Mouse (Mus musculus) heart, embryonic 12.5 days (tissue): ENCODE measurements around the gene Gins1. TPM values are rescaled to one million over a fixed set of nuclear protein-coding genes. Genes with fewer than 3 reads are reported as not detected.
"Not testable (repeated sequence)": the region's sequence is repeated elsewhere in the genome, so short reads cannot be mapped to it uniquely, and the experiment has no call there.

Experiments
- ATAC-seq: fragments of 200-750 bp; cut with Nextera tagmentation; 2 replicates; pipeline ENCODE4 v1.8.0; 2017; ENCODE audit warnings: moderate TSS enrichment, moderate library complexity; ENCODE audit not compliant: insufficient number of reproducible peaks, low FRiP score
- H3K27ac ChIP-seq: fragments of 300-500 bp; sonication (generic); 2 replicates; pipeline ENCODE4 v1.5.1; 2016; ENCODE audit warnings: mild to moderate bottlenecking, moderate library complexity; ENCODE audit not compliant: poor library complexity, severe bottlenecking
- H3K27me3 ChIP-seq: fragments of 300-500 bp; sonication (generic); replicated peaks from 2 replicates; pipeline ENCODE4 v1.6.1; 2016; ENCODE audit warnings: mild to moderate bottlenecking, moderate library complexity
- H3K36me3 ChIP-seq: fragments of 300-500 bp; sonication (generic); 2 replicates; pipeline ENCODE4 v1.6.1; 2016; ENCODE audit warnings: mild to moderate bottlenecking, moderate library complexity
- H3K4me1 ChIP-seq: fragments of 300-500 bp; sonication (generic); replicated peaks from 2 replicates; pipeline ENCODE4 v1.6.1; 2016; ENCODE audit warnings: mild to moderate bottlenecking
- H3K4me2 ChIP-seq: fragments of 300-500 bp; sonication (generic); 2 replicates; pipeline ENCODE4 v1.6.1; 2016; ENCODE audit warnings: mild to moderate bottlenecking, moderate library complexity
- H3K4me3 ChIP-seq: fragments of 300-500 bp; sonication (generic); 2 replicates; pipeline ENCODE4 v1.5.1; 2016; ENCODE audit warnings: mild to moderate bottlenecking
- H3K9ac ChIP-seq: fragments of 300-500 bp; sonication (generic); 2 replicates; pipeline ENCODE4 v1.6.1; 2016; ENCODE audit warnings: mild to moderate bottlenecking, moderate library complexity
- H3K9me3 ChIP-seq: fragments of 300-500 bp; sonication (generic); replicated peaks from 2 replicates; pipeline ENCODE4 v1.6.1; 2016; ENCODE audit warnings: mild to moderate bottlenecking, moderate library complexity
- WGBS: fragments of 180-500 bp; shearing (Covaris S2); methylation state at CpG from one replicate; pipeline ENCODE4 v1.1.7; 2016; 5-methylcytosine and 5-hydroxymethylcytosine counted together
- polyA plus RNA-seq: library from polyadenylated mRNA; unstranded; fragments of >200 nt; fragmentation: Nextera tagmentation; extraction: Ambion mirVana; gene quantifications from 2 replicates; pipeline ENCODE4 v1.2.1, GENCODE M21; 2016

The Gins1 gene
- polyA plus RNA-seq, 1 experiment from 2014 or later, result 34.2 TPM

- 46% methylated on average over 3 of the region's 3 CpGs for WGBS
- H3K27me3 ChIP-seq, result no peaks in the 10 kb centered on the region
- no peaks in the 10 kb centered on the region for H3K4me1 ChIP-seq
- no peaks in the 10 kb centered on the region for H3K9me3 ChIP-seq
- no peak overlapping the region for H3K27ac ChIP-seq
- H3K4me3 ChIP-seq, result no peak overlapping the region
- ATAC-seq, result no peak
- H3K9ac ChIP-seq, result no peak overlapping the region
- H3K4me2 ChIP-seq, result no peak overlapping the region
- peaks cover 49% of the 10 kb centered on the region for H3K36me3 ChIP-seq
Measured at GRCm38 (mm10) chr2:150930806-150931205, 25.6 kb downstream of the Gins1 start.

GRCm38 (mm10) chr2:150933482-150933881 lies 28.3 kb downstream of the Gins1 start:
- Histone ChIP-seq H3K9me3 (no peaks in the 10 kb centered on the region), H3K27me3 (no peaks in the 10 kb centered on the region), H3K4me1 (no peaks in the 10 kb centered on the region), H3K4me3 (no peak overlapping the region), H3K9ac (no peak overlapping the region), H3K27ac (no peak overlapping the region), H3K36me3 (peaks cover 58% of the 10 kb centered on the region), H3K4me2 (no peak overlapping the region)
- ATAC-seq, result no peak
- 82% methylated on average over 19 of the region's 19 CpGs for WGBS

- Histone ChIP-seq H3K4me3 (no peak overlapping the region), H3K4me2 (no peak overlapping the region), H3K27me3 (no peaks in the 10 kb centered on the region), H3K27ac (no peak overlapping the region), H3K9ac (no peak overlapping the region), H3K4me1 (no peaks in the 10 kb centered on the region), H3K9me3 (no peaks in the 10 kb centered on the region), H3K36me3 (peaks cover 57% of the 10 kb centered on the region)
- no peak for ATAC-seq
- 93% methylated on average over 4 of the region's 4 CpGs for WGBS
Measured at GRCm38 (mm10) chr2:150934659-150935058, 29.5 kb downstream of the Gins1 start.

- H3K4me3 ChIP-seq, result no peak overlapping the region
- no peak overlapping the region for H3K4me2 ChIP-seq
- WGBS, result 88% methylated on average over 5 of the region's 5 CpGs
- no peak overlapping the region for H3K9ac ChIP-seq
- ATAC-seq, result no peak
- H3K9me3 ChIP-seq, result no peaks in the 10 kb centered on the region
- H3K4me1 ChIP-seq, result no peaks in the 10 kb centered on the region
- no peak overlapping the region for H3K27ac ChIP-seq
- H3K36me3 ChIP-seq, result peaks cover 22% of the 10 kb centered on the region
- no peaks in the 10 kb centered on the region for H3K27me3 ChIP-seq
Measured at GRCm38 (mm10) chr2:150944017-150944416, 38.8 kb downstream of the Gins1 start.

- H3K4me1 ChIP-seq, H3K4me3 ChIP-seq, H3K27ac ChIP-seq, H3K27me3 ChIP-seq, H3K9ac ChIP-seq, H3K4me2 ChIP-seq, ATAC-seq, H3K9me3 ChIP-seq: not testable (repeated sequence)
- WGBS, result 96% methylated on average over 5 of the region's 5 CpGs
- peaks cover 47% of the 10 kb centered on the region for H3K36me3 ChIP-seq
Measured at GRCm38 (mm10) chr2:150947341-150947740, 42.1 kb downstream of the Gins1 start.

- H3K27me3 ChIP-seq, result not testable (repeated sequence)
Measured at GRCm38 (mm10) chr2:150947880-150948611, 42.8 kb downstream of the Gins1 start.

GRCm38 (mm10) chr2:150948786-150949185 lies 43.6 kb downstream of the Gins1 start:
- Histone ChIP-seq H3K27me3 (no peaks in the 10 kb centered on the region), H3K4me1 (no peaks in the 10 kb centered on the region), H3K27ac (no peak overlapping the region), H3K9me3 (no peaks in the 10 kb centered on the region), H3K4me2 (no peak overlapping the region), H3K9ac (no peak overlapping the region), H3K4me3 (no peak overlapping the region), H3K36me3 (peaks cover 47% of the 10 kb centered on the region)
- no peak for ATAC-seq
- 79% methylated on average over 5 of the region's 5 CpGs for WGBS

More at GRCm38 (mm10) chr2:150947880-150948611, 42.8 kb downstream of the Gins1 start:
- H3K9me3 ChIP-seq, ATAC-seq, H3K4me3 ChIP-seq, H3K27ac ChIP-seq, H3K4me2 ChIP-seq, H3K9ac ChIP-seq, H3K4me1 ChIP-seq: not testable (repeated sequence)
- H3K36me3 ChIP-seq, result peaks cover 50% of the 10 kb centered on the region
- 90% methylated on average over 12 of the region's 12 CpGs for WGBS

- Histone ChIP-seq H3K4me2 (no peak overlapping the region), H3K36me3 (peaks cover 43% of the 10 kb centered on the region), H3K4me1 (no peaks in the 10 kb centered on the region), H3K27ac (no peak overlapping the region), H3K9me3 (no peaks in the 10 kb centered on the region), H3K4me3 (no peak overlapping the region), H3K27me3 (no peaks in the 10 kb centered on the region), H3K9ac (no peak overlapping the region)
- no peak for ATAC-seq
- 94% methylated on average over 3 of the region's 3 CpGs for WGBS
Measured at GRCm38 (mm10) chr2:150949652-150950051, 44.5 kb downstream of the Gins1 start.

- H3K9ac ChIP-seq, result no peak overlapping the region
- H3K4me2 ChIP-seq, result no peak overlapping the region
- H3K4me1 ChIP-seq, result no peaks in the 10 kb centered on the region
- no peak overlapping the region for H3K27ac ChIP-seq
- no peak for ATAC-seq
- no peaks in the 10 kb centered on the region for H3K9me3 ChIP-seq
- no peaks in the 10 kb centered on the region for H3K27me3 ChIP-seq
- peaks cover 40% of the 10 kb centered on the region for H3K36me3 ChIP-seq
- H3K4me3 ChIP-seq, result no peak overlapping the region
- 90% methylated on average over 6 of the region's 6 CpGs for WGBS
Measured at GRCm38 (mm10) chr2:150950056-150950455, 44.9 kb downstream of the Gins1 start.

- Histone ChIP-seq H3K27me3 (no peaks in the 10 kb centered on the region), H3K36me3 (peaks cover 50% of the 10 kb centered on the region), H3K9me3 (no peaks in the 10 kb centered on the region), H3K4me1 (no peaks in the 10 kb centered on the region), H3K27ac (no peak overlapping the region), H3K9ac (no peak overlapping the region), H3K4me3 (no peak overlapping the region), H3K4me2 (no peak overlapping the region)
- 80% methylated on average over 2 of the region's 2 CpGs for WGBS
- no peak for ATAC-seq
Measured at GRCm38 (mm10) chr2:150951201-150951600, 46.0 kb downstream of the Gins1 start.

- H3K4me2 ChIP-seq, result no peak overlapping the region
- ATAC-seq, result no peak
Measured at GRCm38 (mm10) chr2:150955859-150956258, 50.7 kb downstream of the Gins1 start.

GRCm38 (mm10) chr2:150959521-150959920 lies 54.3 kb downstream of the Gins1 start:
- ATAC-seq, result no peak
- WGBS, result 68% methylated on average over 10 of the region's 10 CpGs
- H3K27ac ChIP-seq, result no peak overlapping the region
- H3K4me2 ChIP-seq, result no peak overlapping the region
- H3K9ac ChIP-seq, result no peak overlapping the region
- no peaks in the 10 kb centered on the region for H3K9me3 ChIP-seq
- H3K4me3 ChIP-seq, result no peak overlapping the region
- H3K4me1 ChIP-seq, result peaks cover 9% of the 10 kb centered on the region; the same call in 1 of the 2 replicates
- H3K36me3 ChIP-seq, result peaks cover 39% of the 10 kb centered on the region
- no peaks in the 10 kb centered on the region for H3K27me3 ChIP-seq

More at GRCm38 (mm10) chr2:150955859-150956258, 50.7 kb downstream of the Gins1 start:
- Histone ChIP-seq H3K9me3 (no peaks in the 10 kb centered on the region), H3K36me3 (peaks cover 44% of the 10 kb centered on the region), H3K9ac (no peak overlapping the region), H3K4me3 (no peak overlapping the region), H3K27ac (no peak overlapping the region), H3K4me1 (peaks cover 9% of the 10 kb centered on the region; the same call in 1 of the 2 replicates), H3K27me3 (no peaks in the 10 kb centered on the region)
- WGBS, result 59% methylated on average over 1 of the region's 1 CpGs
